Mouse (Mus musculus): ENCODE data around the gene Ctsh.

DNA sequence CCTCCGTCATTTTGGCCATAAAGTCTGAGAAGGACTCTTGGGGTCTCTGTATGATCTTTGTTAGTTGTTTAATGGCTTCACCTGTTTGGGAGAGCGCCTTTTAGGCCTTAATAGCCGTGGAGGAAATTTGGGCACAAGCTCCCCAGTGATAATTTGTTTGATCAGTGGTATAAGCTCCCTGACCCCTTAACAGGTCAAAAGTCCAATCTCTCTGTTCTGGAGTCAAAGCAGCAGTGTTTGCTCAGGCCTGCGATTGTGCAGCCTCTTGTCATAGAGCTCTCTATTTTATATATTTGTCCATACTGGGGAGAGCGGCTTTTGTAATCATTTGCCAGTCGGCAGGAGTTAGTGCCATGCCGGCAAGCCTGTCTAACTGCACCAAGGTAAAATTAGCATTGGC lies 8.8 kb upstream of the Ctsh start:
- TF ChIP-seq POLR2A (IDR thresholded peaks at IDR 0.05; ENCODE audit: borderline replicate concordance, low read depth, low read length) (no peak), CTCF (IDR thresholded peaks at IDR 0.05; ENCODE audit: low read depth, low read length) (no peak)

All from bone marrow macrophage, adult 2 months (primary cell).